Mouse (Mus musculus) gastrocnemius, adult 18-20 months (tissue): ENCODE data around the gene Ctdnep1. TPM values are rescaled to one million over a fixed set of nuclear protein-coding genes. Genes with fewer than 3 reads are reported as not detected.
A peak's percentile ranks its signal among the peaks of the same experiment; 100 is the strongest.

ENCODE experiments used
- DNase-seq: peaks from one replicate; pipeline ENCODE4 v3.0.0; 2021; ENCODE audit warnings: low spot score
- total RNA-seq, 2 experiments: library from RNA; stranded (reverse); gene quantifications; 2 replicates each; pipeline ENCODE4 v1.2.3; 2021

The Ctdnep1 gene
- total RNA-seq, 2 experiments from 2014 or later: 222 to 237 TPM

- DNase-seq: no peak
Measured at GRCm38 (mm10) chr11:69982225-69982624, 1.3 kb downstream of the Ctdnep1 start, which contains the start of gene Elp5. Gene Elp5 (minus strand): TSS chr11:69982517.

GRCm38 (mm10) chr11:69982877-69983276, 1.9 kb downstream of the Ctdnep1 start:
- peak; percentile 77 for DNase-seq

GRCm38 (mm10) chr11:69983377-69983776, 2.4 kb downstream of the Ctdnep1 start:
- peak; percentile 81 for DNase-seq

- DNase-seq: no peak
Measured at GRCm38 (mm10) chr11:69984431-69984830, 3.5 kb downstream of the Ctdnep1 start.

GRCm38 (mm10) chr11:69989949-69990348, 9.0 kb downstream of the Ctdnep1 start:
- no peak for DNase-seq

GRCm38 (mm10) chr11:69990850-69991691, 10.1 kb downstream of the Ctdnep1 start, which contains the start of gene Gabarap:
Gene Gabarap (plus strand): TSS chr11:69991143.
- DNase-seq: peak; percentile 97

- DNase-seq: no peak
Measured at GRCm38 (mm10) chr11:69991711-69992110, 10.8 kb downstream of the Ctdnep1 start.

GRCm38 (mm10) chr11:69992396-69992795, 11.4 kb downstream of the Ctdnep1 start:
- DNase-seq: no peak

- no peak for DNase-seq
Measured at GRCm38 (mm10) chr11:69992932-69993331, 12.0 kb downstream of the Ctdnep1 start.

- no peak for DNase-seq
Measured at GRCm38 (mm10) chr11:69994401-69995090, 13.6 kb downstream of the Ctdnep1 start.

- DNase-seq: peak; percentile 99
Measured at GRCm38 (mm10) chr11:69995391-69995960, 14.5 kb downstream of the Ctdnep1 start, which contains the start of gene Phf23. Gene Phf23 (plus strand): TSS chr11:69995777.

GRCm38 (mm10) chr11:69996161-69997061, 15.5 kb downstream of the Ctdnep1 start:
- peak; percentile 43 for DNase-seq

GRCm38 (mm10) chr11:69997070-69997509, 16.1 kb downstream of the Ctdnep1 start:
- DNase-seq: peak; percentile 90

- no peak for DNase-seq
Measured at GRCm38 (mm10) chr11:69998567-69999491, 17.9 kb downstream of the Ctdnep1 start.

GRCm38 (mm10) chr11:69999666-70000065, 18.7 kb downstream of the Ctdnep1 start:
- no peak for DNase-seq

- DNase-seq: peak; percentile 92
Measured at GRCm38 (mm10) chr11:70000396-70000898, 19.5 kb downstream of the Ctdnep1 start, which contains the start of gene Dvl2. Gene Dvl2 (plus strand): TSS chr11:70000595.

GRCm38 (mm10) chr11:70001159-70001558, 20.2 kb downstream of the Ctdnep1 start:
- DNase-seq: no peak

GRCm38 (mm10) chr11:70001865-70002264, 20.9 kb downstream of the Ctdnep1 start:
- no peak for DNase-seq

- DNase-seq: no peak
Measured at GRCm38 (mm10) chr11:70002471-70002870, 21.5 kb downstream of the Ctdnep1 start.
